Mouse (Mus musculus) macrophage (primary cell): ENCODE measurements around the gene Prkcq. TPM values are rescaled to one million over a fixed set of nuclear protein-coding genes. Genes with fewer than 3 reads are reported as not detected.
A peak's percentile ranks its signal among the peaks of the same experiment; 100 is the strongest.

Experiments
- H3K27ac ChIP-seq: fragments of 350-480 bp; formaldehyde crosslinking; 2 replicates; pipeline ENCODE4 v1.9.0; 2021
- H3K36me3 ChIP-seq: fragments of 350-480 bp; formaldehyde crosslinking; 2 replicates; pipeline ENCODE4 v1.9.0; 2021; ENCODE audit errors: inconsistent target
- H3K4me3 ChIP-seq: fragments of 350-480 bp; formaldehyde crosslinking; 2 replicates; pipeline ENCODE4 v1.9.0; 2021; ENCODE audit errors: inconsistent target
- H3K79me2 ChIP-seq: fragments of 350-480 bp; formaldehyde crosslinking; 2 replicates; pipeline ENCODE4 v1.9.0; 2021; ENCODE audit errors: inconsistent target
- WGBS: methylation state at CpG from one replicate; pipeline ENCODE4 v1.1.7; 2026; ENCODE audit warnings: inconsistent platforms; ENCODE audit not compliant: missing documents; 5-methylcytosine and 5-hydroxymethylcytosine counted together
- polyA plus RNA-seq: library from polyadenylated mRNA; stranded (reverse); fragments of 250-400 nt; gene quantifications from 3 replicates; pipeline ENCODE4 v1.2.4, GENCODE M21; 2018; ENCODE audit warnings: inconsistent platforms
- total RNA-seq, 78 experiments: library from RNA; depleted of rRNA; stranded (reverse); fragments of 250-400 nt; gene quantifications; 1 replicate in 9 of 78; 2 replicates in 24 of 78; 3 replicates in 43 of 78; 4 replicates in 2 of 78; pipeline ENCODE4 v1.2.4; 2018; ENCODE audit warnings: inconsistent platforms in 56 of 78

Gene Prkcq
- total RNA-seq (2018; cell fraction: chromatin; rRNA removed) = 1 to 10 TPM in 1 of 26 experiments, under 1 TPM in 8, not detected in 17; 0.16 to 1.3 (median 0.40) TPM
- total RNA-seq (2018; cell fraction: cytosol; rRNA removed) = under 1 TPM in 23 of 26 experiments, not detected in 3; 0.03 to 0.22 (median 0.09) TPM
- total RNA-seq (2018; cell fraction: nucleus; rRNA removed) = under 1 TPM in 15 of 26 experiments, not detected in 11; 0.13 to 0.65 (median 0.22) TPM
- 0.09 to 0.27 TPM (median 0.14 TPM) in 3 replicates for polyA plus RNA-seq

DNA sequence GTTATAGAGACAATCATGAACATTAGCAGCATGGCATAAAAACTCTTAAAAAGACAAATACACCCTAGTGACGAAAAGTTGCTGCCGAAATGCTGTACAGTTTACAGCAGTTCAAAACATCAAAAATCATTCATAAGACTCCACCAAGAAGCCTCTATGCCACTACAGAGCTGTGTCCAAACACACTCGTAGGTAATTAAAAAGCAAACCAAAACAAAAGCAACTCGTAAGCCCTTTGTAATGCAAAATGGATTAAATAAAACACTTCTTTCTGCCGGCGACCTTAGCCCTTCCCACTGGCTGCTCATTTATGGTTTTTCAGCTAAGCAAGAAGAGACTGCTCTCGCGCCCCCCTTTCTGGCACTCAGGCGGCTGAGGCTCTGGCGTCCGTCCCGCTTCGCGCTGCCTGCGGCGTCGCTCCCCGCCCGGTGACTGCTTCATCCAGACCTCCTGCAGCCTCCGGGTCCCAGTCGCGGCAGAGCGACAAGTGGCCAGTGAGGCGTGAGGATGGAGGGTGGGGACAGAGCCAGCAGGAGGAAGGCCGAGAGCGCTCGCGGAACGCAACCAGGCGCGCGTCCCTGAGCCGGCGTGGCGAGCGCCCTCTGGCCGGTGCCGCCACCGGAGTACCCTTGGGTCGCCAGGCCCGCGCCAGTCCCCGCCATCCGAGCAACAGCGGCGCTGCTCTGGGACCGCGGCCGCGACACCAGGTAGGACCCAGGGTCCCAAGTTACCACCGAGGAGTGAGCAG lies at the start of gene Prkcq:
Gene Prkcq (plus strand): TSS at position 355 of the 748 bp plus-strand sequence.
- Histone ChIP-seq H3K4me3 (peak within 1 kb of the TSS; percentile 2; the same call in 1 of the 2 replicates), H3K79me2 (no peaks in the 10 kb centered on the region), H3K27ac (no peak within 1 kb of the TSS), H3K36me3 (no peaks in the 10 kb centered on the region)
- WGBS = 2% methylated on average over 51 of the region's 51 CpGs

DNA sequence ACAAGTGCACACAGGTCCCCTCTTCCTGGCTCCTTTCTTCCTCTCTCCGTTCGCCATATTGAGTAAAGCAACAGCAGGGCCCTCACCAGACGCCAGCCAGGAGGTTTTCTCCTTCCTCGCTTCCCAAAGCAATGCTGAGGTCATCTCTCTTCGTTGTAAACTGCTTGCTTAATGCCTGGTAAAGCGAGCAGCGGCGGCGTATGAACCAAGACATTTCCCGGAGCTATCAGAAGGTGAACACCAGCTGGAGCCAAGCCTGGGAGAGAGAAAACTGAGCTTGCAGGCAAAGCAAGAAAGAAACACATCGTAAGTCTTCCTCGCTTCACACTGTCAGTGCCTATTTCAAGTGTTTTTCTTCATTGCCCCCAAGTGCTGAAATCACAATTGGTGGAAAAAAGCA lies 41.0 kb upstream of the Prkcq start:
- no peaks in the 10 kb centered on the region for H3K79me2 ChIP-seq
- no peaks in the 10 kb centered on the region for H3K36me3 ChIP-seq
- no peak overlapping the region for H3K27ac ChIP-seq
- WGBS = 94% methylated on average over 12 of the region's 12 CpGs
- no peak overlapping the region for H3K4me3 ChIP-seq

DNA sequence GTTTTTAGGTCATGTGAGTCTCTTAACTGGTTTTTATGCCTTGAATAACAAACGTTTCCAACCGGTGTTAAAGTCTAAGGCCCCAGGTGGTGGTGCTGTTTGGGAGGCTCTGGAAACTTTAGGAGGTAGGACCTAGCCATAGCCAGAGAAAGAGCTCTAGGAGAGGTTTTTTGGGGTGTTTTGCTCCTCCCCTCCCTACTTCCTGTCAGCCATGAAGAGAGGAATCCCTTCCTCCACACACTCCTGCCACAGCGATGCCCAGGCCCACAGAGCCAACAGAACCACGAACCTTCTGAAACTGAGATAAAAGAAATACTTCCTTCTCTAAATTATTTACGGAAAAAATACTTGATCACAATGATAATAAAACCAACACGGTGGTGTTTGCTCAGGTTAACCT lies 36.2 kb upstream of the Prkcq start:
- Histone ChIP-seq H3K4me3 (no peak overlapping the region), H3K36me3 (no peaks in the 10 kb centered on the region), H3K79me2 (no peaks in the 10 kb centered on the region), H3K27ac (no peak overlapping the region)
- WGBS = 27% methylated on average over 6 of the region's 6 CpGs

GRCm38 (mm10) chr2:11138076-11138475 lies 33.8 kb upstream of the Prkcq start:
- Histone ChIP-seq H3K27ac (no peak overlapping the region), H3K79me2 (no peaks in the 10 kb centered on the region), H3K36me3 (no peaks in the 10 kb centered on the region), H3K4me3 (no peak overlapping the region)
- 94% methylated on average over 6 of the region's 6 CpGs for WGBS

DNA sequence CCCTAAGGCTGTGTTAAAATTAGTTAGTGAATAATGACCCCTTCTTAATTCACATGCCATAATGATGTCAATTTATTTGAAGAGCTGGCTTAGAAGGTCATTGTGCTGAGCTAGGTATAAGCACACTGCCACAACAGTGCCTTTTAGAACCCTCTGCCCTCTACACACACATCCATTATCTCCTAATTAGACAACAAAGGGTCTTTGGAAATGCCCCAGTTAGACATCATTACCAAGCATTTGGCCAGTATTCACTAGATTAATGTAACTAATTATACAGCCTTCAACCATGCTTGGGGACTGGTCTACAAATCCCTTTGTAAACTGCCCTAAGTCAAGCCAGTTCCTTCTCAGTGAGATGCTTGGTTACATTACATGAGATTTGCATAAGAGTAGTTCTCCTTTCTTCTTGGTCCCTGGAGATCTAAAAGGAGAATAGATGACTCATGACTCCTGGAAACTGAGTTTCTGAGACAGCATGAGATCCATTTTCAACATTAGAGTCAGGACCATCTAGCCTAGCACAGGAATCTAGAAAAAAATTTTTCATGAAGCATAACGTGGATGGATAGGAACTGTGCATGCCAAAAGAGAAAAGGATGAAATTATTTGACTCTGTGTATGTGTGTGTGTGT lies 32.3 kb upstream of the Prkcq start:
- no peak overlapping the region for H3K4me3 ChIP-seq
- 78% methylated on average over 1 of the region's 1 CpGs for WGBS
- H3K36me3 ChIP-seq = no peaks in the 10 kb centered on the region
- no peaks in the 10 kb centered on the region for H3K79me2 ChIP-seq
- H3K27ac ChIP-seq = no peak overlapping the region

DNA sequence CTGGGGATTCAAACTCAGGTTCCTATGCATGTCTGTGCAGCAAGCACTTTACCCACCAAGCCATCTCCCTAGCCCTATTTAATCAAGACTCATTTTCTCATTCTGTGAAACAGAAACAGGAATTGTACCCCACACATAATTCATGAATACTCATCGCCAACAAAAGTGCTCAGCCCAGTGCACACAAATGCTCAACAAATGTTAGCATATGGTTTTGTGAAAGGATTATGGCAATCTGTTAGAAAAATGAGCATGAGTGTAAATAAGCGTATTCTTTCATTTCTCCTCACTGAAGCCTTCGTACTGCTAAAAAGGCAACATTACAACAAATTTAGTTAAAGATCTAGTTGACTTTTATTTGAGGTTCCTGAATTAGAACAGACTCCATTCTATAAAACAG lies 31.5 kb upstream of the Prkcq start:
- no peak overlapping the region for H3K4me3 ChIP-seq
- H3K36me3 ChIP-seq = no peaks in the 10 kb centered on the region
- no peak overlapping the region for H3K27ac ChIP-seq
- WGBS = 95% methylated on average over 3 of the region's 3 CpGs
- no peaks in the 10 kb centered on the region for H3K79me2 ChIP-seq

GRCm38 (mm10) chr2:11149091-11149490 lies 22.8 kb upstream of the Prkcq start:
- H3K79me2 ChIP-seq = no peaks in the 10 kb centered on the region
- no peak overlapping the region for H3K27ac ChIP-seq
- no peaks in the 10 kb centered on the region for H3K36me3 ChIP-seq
- 94% methylated on average over 4 of the region's 4 CpGs for WGBS
- H3K4me3 ChIP-seq = no peak overlapping the region

DNA sequence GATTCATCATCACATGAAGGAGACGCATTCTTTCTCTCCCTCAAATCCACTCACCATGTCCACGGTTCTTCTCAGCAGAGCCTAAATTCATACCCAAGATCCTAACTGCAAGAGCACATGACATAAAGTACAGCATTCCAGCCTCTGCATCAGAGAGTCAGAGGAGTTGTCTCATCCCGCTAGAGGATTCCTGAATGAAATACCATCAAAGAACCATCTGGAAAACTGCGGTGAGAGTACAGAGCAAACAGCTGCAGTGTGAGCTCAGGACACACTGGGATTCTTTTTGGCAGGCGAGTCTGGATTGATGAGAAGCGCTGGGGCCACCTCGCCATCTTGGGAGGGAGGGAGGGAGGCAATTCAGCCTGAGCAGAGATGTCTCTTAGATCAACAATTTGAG lies 20.9 kb upstream of the Prkcq start:
- H3K27ac ChIP-seq = no peak overlapping the region
- 94% methylated on average over 7 of the region's 7 CpGs for WGBS
- no peaks in the 10 kb centered on the region for H3K36me3 ChIP-seq
- no peaks in the 10 kb centered on the region for H3K79me2 ChIP-seq
- H3K4me3 ChIP-seq = no peak overlapping the region

DNA sequence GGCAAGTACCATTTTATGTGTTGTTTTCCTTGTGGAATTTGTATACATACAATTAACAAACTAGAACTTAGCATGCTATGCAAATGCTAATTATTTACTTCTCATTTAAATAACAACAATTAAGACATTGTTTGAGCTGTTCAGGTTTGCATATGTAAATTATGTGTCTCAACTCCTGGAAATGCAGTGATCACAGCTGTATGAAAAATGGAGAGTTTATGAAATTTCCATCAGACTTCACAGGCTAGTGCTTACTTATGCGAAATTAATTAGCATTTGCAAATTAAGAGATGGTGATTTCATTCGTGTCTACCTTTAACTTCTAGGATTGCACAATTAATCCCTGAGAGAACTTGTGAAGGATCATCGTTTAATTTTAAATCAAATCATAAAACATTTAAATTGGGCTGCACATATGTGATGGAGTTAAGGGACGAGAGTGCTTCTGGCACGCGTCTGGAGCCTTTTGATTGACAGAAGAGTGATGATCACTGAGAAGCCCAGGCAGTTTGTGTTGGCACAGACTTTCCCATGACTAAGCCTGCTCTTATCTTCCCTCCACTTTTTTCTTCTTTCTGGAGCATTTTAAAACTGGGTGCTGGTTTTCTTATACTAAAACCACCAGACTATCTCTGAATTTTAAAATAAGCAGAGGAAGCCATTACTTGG lies 20.1 kb upstream of the Prkcq start:
- H3K36me3 ChIP-seq = no peaks in the 10 kb centered on the region
- 96% methylated on average over 6 of the region's 6 CpGs for WGBS
- no peaks in the 10 kb centered on the region for H3K79me2 ChIP-seq
- no peak overlapping the region for H3K4me3 ChIP-seq
- no peak overlapping the region for H3K27ac ChIP-seq

DNA sequence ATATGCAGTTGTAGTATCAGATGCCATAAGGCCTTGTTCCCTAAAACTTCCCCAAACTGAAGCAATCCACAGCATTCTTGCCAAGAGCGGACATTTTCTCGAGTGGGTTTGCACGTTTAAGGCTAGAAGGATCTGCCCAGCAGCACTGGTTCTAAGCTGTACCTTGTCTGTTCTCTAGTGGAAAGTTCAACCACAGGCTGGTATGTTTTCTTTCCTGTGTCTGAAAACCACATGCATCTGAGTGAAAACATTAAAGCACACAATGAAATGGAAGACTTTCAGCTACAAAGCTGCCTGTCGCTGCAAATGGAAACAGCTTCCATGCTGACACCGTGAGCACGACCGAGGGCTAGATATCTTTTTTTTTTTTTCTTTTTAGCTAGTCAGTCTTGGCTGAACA lies 12.3 kb upstream of the Prkcq start:
- 84% methylated on average over 7 of the region's 7 CpGs for WGBS
- no peak overlapping the region for H3K4me3 ChIP-seq
- no peak overlapping the region for H3K27ac ChIP-seq
- no peaks in the 10 kb centered on the region for H3K36me3 ChIP-seq
- no peaks in the 10 kb centered on the region for H3K79me2 ChIP-seq

DNA sequence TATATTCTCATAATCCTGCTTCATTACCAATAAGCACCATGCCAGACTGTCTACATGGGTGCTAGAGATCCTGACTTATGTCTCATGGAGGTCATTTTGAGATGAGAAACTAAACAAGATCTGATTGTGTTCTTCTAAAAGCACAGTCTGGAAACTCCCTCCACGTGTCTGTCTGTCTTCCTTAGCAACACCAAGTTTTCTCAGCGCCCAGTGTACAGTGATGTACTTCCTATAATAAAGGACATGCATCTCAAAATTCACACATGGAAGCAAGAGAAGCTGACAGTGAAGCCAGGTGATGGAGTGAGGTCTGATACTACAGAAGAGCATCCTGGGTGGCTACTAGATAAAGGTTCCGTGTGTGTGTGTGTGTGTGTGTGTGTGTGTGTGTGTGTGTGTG lies 11.2 kb upstream of the Prkcq start:
- WGBS = 77% methylated on average over 3 of the region's 3 CpGs
- Histone ChIP-seq H3K4me3 (no peak overlapping the region), H3K79me2 (no peaks in the 10 kb centered on the region), H3K27ac (no peak overlapping the region), H3K36me3 (no peaks in the 10 kb centered on the region)

GRCm38 (mm10) chr2:11161336-11161735 lies 10.6 kb upstream of the Prkcq start:
- WGBS = 95% methylated on average over 4 of the region's 4 CpGs
- Histone ChIP-seq H3K27ac (no peak overlapping the region), H3K4me3 (no peak overlapping the region), H3K36me3 (no peaks in the 10 kb centered on the region), H3K79me2 (no peaks in the 10 kb centered on the region)

DNA sequence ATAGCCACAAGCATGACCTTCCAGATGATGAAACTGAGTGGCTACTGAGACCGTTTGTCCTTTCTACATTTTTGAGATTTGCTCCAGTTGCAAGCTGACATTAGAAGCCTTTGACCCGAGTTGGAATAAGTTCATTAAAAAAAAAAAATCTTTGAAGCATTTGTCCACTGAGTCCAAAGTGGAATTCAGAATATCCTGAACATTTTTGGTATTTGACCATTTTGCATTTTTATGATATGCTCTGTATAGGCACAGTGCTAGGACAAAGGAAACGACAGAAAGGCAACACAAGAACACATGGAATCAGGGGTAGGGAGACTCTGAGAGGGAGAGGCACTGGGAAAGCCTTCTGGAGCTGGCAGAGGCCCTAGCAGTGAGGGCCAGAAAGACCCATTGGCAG lies 9.2 kb upstream of the Prkcq start:
- Histone ChIP-seq H3K27ac (no peak overlapping the region), H3K4me3 (no peak overlapping the region), H3K36me3 (no peaks in the 10 kb centered on the region), H3K79me2 (no peaks in the 10 kb centered on the region)
- 80% methylated on average over 3 of the region's 3 CpGs for WGBS

DNA sequence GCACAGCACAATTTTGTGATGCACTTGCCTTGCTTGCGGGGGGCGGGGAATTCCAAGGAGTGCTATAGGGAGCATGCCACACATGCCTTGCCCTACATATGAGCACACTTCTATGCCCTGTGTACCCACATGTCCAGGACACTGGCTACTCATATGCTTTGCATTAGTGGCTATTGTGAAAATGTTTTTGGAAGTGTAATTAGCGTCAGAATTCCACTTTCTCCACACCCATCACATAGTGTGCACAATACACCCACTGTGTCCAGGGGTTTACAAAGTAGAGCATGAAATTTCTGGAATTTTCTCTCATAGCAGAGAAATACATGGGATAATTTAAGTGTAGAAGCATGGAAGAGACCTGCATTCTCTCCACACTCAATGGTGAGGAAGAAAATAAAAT lies 7.7 kb upstream of the Prkcq start:
- WGBS = 95% methylated on average over 3 of the region's 3 CpGs
- H3K4me3 ChIP-seq = no peak overlapping the region
- no peaks in the 10 kb centered on the region for H3K36me3 ChIP-seq
- no peaks in the 10 kb centered on the region for H3K79me2 ChIP-seq
- H3K27ac ChIP-seq = no peak overlapping the region
